Mouse (Mus musculus) megakaryocyte, embryonic 14.5 days (primary cell): ENCODE measurements around the gene 1190002N15Rik.

Experiments
- FLI1 ChIP-seq: IDR thresholded peaks from 2 replicates; pipeline ENCODE4 v1.6.1; 2012; ENCODE audit warnings: low read length, inconsistent platforms, mixed read lengths
- GATA1 ChIP-seq: IDR thresholded peaks from 3 replicates; pipeline ENCODE4 v1.6.1; 2012; ENCODE audit warnings: mixed read lengths, low read length, inconsistent platforms, borderline replicate concordance

- TF ChIP-seq GATA1 (no peak), FLI1 (no peak)
Observed at GRCm38 (mm10) chr9:94481057-94481456, 56.8 kb downstream of the 1190002N15Rik start.
